Mouse (Mus musculus) limb, embryonic 12.5 days (tissue): ENCODE results near the gene Slc22a7. TPM values are rescaled to one million over a fixed set of nuclear protein-coding genes. Genes with fewer than 3 reads are reported as not detected.

ENCODE experiments used
- ATAC-seq: fragments of 200-750 bp; cut with Nextera tagmentation; 2 replicates; pipeline ENCODE4 v1.8.0; 2017; ENCODE audit warnings: low read depth, moderate TSS enrichment; ENCODE audit not compliant: insufficient number of reproducible peaks, insufficient read depth, low FRiP score, low TSS enrichment
- H3K27ac ChIP-seq: fragments of 300-500 bp; sonication (generic); 2 replicates; pipeline ENCODE4 v1.5.1; 2016; ENCODE audit warnings: mild to moderate bottlenecking, moderate library complexity
- H3K27me3 ChIP-seq: fragments of 300-500 bp; sonication (generic); 2 replicates; pipeline ENCODE4 v1.6.1; 2016; ENCODE audit warnings: mild to moderate bottlenecking, moderate library complexity
- H3K36me3 ChIP-seq: fragments of 300-500 bp; sonication (generic); 2 replicates; pipeline ENCODE4 v1.6.1; 2016; ENCODE audit warnings: mild to moderate bottlenecking, moderate library complexity
- H3K4me1 ChIP-seq: fragments of 300-500 bp; sonication (generic); replicated peaks from 2 replicates; pipeline ENCODE4 v1.6.1; 2016
- H3K4me2 ChIP-seq: fragments of 300-500 bp; sonication (generic); 2 replicates; pipeline ENCODE4 v1.6.1; 2016; ENCODE audit warnings: mild to moderate bottlenecking, moderate library complexity
- H3K4me3 ChIP-seq: fragments of 300-500 bp; sonication (generic); replicated peaks from 2 replicates; pipeline ENCODE4 v1.5.1; 2016; ENCODE audit warnings: mild to moderate bottlenecking
- H3K9ac ChIP-seq: fragments of 300-500 bp; sonication (generic); replicated peaks from 2 replicates; pipeline ENCODE4 v1.6.1; 2016; ENCODE audit warnings: mild to moderate bottlenecking, moderate library complexity
- H3K9me3 ChIP-seq: fragments of 300-500 bp; sonication (generic); 2 replicates; pipeline ENCODE4 v1.6.1; 2016; ENCODE audit warnings: mild to moderate bottlenecking, moderate library complexity
- WGBS: fragments of 180-500 bp; shearing (Covaris S2); methylation state at CpG from one replicate; pipeline ENCODE4 v1.1.7; 2016; 5-methylcytosine and 5-hydroxymethylcytosine counted together
- polyA plus RNA-seq: library from polyadenylated mRNA; unstranded; fragments of >200 nt; fragmentation: Nextera tagmentation; extraction: Ambion mirVana; gene quantifications from 2 replicates; pipeline ENCODE4 v1.2.1, GENCODE M21; 2016

Gene Slc22a7
- polyA plus RNA-seq, 1 experiment from 2014 or later: not detected

DNA sequence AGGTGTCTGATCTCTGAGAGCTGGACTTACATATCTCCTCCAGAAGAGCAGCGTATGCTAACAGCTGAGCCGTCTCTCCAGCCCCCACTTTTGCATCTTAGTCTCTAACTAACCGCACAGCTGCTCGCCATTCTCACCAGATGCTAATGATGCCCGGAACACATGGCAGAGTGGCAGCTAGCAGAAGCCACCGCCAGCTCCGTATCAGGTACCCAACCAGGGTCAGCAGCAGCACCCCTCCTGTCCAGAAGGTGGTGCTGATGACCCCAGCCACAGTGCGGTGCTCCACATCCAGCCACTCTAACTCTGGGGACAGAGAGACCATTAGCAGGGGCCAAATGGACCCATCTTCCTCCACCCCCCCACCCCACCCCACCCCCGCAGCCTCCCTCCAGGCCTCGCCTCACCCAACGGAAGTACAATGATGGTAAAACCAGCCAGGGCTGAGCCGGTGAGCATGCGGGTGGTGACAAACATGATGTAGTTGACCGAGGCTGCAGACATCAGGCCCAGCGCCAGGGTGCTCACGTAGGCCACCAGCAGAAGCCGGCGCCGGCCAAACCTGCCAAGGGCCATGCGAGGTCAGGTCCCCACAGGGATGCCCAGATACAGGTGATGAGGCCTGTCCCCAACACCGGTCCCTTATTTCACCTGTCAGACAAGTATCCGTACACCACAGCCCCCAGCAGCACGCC lies 1.4 kb downstream of the Slc22a7 start:
- no peak overlapping the region for H3K27ac ChIP-seq
- no peak overlapping the region for H3K9ac ChIP-seq
- peak overlapping the region; percentile 35 for H3K4me2 ChIP-seq
- 0 out of 2 replicates have a peak overlapping the region, but pooled peaks have one; percentile 9 for H3K4me3 ChIP-seq
- H3K36me3 ChIP-seq: no peaks in the 10 kb centered on the region
- peaks cover 65% of the 10 kb centered on the region for H3K27me3 ChIP-seq
- no peaks in the 10 kb centered on the region for H3K9me3 ChIP-seq
- 27% methylated on average over 23 of the region's 23 CpGs for WGBS
- peaks cover 11% of the 10 kb centered on the region; the same call in 1 of the 2 replicates for H3K4me1 ChIP-seq
- ATAC-seq: peak; percentile 34; the same call in 1 of the 2 replicates

DNA sequence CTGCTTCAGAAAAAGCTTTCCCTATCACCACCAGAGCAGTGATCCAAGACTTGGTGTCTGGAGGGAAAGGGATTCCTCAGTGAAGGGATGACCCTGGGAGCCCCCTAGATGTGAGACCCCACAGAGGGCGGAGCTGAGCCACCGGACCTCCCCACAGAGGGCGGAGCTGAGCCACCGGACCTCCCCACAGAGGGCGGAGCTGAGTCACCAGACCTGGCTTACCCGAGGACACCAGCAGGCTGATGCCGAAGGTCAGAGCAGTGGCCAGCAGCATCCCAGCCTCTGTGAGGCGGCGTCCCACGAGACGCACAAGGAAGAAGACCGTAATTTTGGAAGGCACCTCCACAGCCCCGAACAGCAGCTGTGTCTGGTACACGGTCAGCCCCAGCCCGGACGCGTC lies 4.6 kb downstream of the Slc22a7 start:
- peak overlapping the region; percentile 25 for H3K4me3 ChIP-seq
- H3K4me2 ChIP-seq: peak overlapping the region; percentile 51
- no peak overlapping the region for H3K27ac ChIP-seq
- peaks cover 70% of the 10 kb centered on the region for H3K27me3 ChIP-seq
- no peak overlapping the region for H3K9ac ChIP-seq
- H3K4me1 ChIP-seq: peaks cover 18% of the 10 kb centered on the region; the same call in 1 of the 2 replicates
- 10% methylated on average over 17 of the region's 17 CpGs for WGBS
- no peaks in the 10 kb centered on the region for H3K36me3 ChIP-seq
- no peaks in the 10 kb centered on the region for H3K9me3 ChIP-seq
- ATAC-seq: no peak; the same call in 1 of the 2 replicates

DNA sequence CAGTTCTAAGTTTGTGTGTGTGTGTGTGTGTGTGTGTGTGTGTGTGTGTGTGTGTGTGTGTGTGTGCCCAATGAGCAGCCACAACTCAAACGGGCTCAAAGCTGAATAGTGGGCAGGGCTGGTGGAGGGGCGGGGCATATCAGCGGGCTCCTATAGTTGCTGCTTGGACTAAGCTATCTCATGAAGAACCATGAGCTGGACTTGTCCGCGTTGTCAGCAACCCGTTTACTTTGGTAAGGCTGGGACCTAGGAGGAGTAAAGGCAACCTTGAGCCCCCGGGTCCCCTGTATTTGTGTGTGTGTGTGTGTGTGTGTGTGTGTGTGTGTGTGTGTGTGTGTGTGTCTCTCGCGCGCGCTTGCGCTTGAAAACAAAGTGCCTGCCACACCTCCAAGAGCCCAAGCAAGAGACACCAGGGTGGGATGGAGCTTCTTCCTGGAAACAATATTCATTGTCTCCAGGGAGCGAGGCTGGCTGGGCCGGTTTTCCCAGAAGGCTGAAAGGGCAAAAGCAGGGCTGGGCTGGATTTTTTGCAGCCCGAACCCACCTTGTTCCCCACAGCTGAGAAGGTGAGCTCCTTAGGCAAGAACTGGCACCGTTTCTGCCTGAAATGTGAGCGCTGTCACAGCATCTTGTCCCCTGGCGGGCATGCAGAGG lies 9.4 kb downstream of the Slc22a7 start, which contains the start of gene Crip3:
Crip3 (plus strand) TSS at position 166 of the 654 bp plus-strand sequence.
- Histone ChIP-seq H3K36me3 (no peaks in the 10 kb centered on the region), H3K4me3 (peak within 1 kb of the TSS; percentile 26), H3K9me3 (no peaks in the 10 kb centered on the region), H3K4me2 (peak within 1 kb of the TSS; percentile 55), H3K27ac (no peak within 1 kb of the TSS), H3K9ac (peak within 1 kb of the TSS; percentile 31; the same call in 1 of the 2 replicates), H3K4me1 (peaks cover 11% of the 10 kb centered on the region; the same call in 1 of the 2 replicates), H3K27me3 (peaks cover 28% of the 10 kb centered on the region)
- no peak for ATAC-seq
- WGBS: 13% methylated on average over 18 of the region's 18 CpGs

DNA sequence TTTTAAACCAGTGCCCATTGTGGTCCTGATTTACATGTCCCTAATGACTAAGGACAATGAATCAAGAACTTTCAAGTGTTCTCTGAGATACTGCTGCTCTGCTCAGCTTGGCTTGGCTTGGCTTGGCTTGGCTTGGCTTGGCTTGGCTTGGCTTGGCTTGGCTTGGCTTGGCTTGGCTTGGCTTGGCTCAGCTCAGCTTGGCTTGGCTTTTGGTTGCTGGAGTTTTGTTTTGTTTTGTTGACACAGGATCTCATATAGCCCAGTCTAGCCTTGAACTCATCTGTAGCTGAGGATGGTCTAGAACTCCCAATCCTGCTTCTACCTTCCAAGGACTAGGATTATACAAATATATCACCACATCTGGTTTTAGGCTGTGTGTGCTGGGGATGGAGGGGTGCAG lies 11.8 kb downstream of the Slc22a7 start:
- Histone ChIP-seq H3K4me3 (no peak overlapping the region), H3K36me3 (no peaks in the 10 kb centered on the region), H3K4me1 (peaks cover 8% of the 10 kb centered on the region; the same call in 1 of the 2 replicates), H3K27me3 (peaks cover 17% of the 10 kb centered on the region), H3K9ac (no peak overlapping the region), H3K27ac (no peak overlapping the region), H3K4me2 (no peak overlapping the region), H3K9me3 (no peaks in the 10 kb centered on the region)
- ATAC-seq: no peak

DNA sequence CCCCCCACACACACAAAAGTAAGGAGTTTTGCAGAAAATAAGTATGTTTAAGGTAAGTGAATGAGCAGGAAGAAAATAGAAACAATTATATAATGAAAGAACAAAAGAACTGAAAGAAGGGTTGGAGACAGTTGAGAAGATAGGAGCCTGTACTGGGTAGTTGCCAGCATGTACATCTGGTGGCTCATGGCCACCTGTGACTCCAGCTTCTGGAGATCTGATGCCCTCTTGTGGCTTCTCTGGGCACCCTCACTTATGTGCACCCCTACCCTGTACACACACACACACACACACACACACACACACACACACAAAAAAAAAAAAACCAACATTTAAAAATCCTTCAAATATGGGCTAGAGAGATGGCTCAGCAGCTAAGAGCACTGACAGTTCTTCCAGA lies 18.5 kb downstream of the Slc22a7 start:
- Histone ChIP-seq H3K4me1 (no peaks in the 10 kb centered on the region), H3K9me3 (no peaks in the 10 kb centered on the region), H3K27ac (no peak overlapping the region), H3K27me3 (no peaks in the 10 kb centered on the region), H3K4me2 (no peak overlapping the region), H3K36me3 (peaks cover 7% of the 10 kb centered on the region; the same call in 1 of the 2 replicates), H3K9ac (no peak overlapping the region), H3K4me3 (no peak overlapping the region)
- ATAC-seq: no peak

DNA sequence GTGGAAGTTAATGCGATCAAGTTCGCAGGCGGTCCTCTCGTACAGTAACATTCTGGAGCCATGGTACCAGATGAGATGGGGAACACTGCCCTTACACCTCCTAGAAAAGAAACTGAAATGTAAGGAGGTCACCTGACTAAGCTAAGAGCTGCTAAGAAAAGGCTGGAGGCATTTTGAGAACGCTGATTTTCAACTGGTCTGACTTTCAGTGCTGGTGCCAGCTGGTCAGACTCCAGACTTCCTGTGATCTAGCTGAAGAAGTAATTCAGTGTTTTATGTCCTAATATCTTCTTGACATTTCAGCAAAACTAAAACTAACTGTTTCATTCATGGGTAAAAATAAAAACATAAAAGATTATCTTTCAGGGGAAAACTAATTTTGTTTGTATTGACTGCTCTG lies 19.6 kb downstream of the Slc22a7 start:
- H3K4me3 ChIP-seq: no peak overlapping the region
- 79% methylated on average over 5 of the region's 5 CpGs for WGBS
- H3K9me3 ChIP-seq: no peaks in the 10 kb centered on the region
- H3K27me3 ChIP-seq: no peaks in the 10 kb centered on the region
- no peak overlapping the region for H3K27ac ChIP-seq
- peaks cover 15% of the 10 kb centered on the region for H3K36me3 ChIP-seq
- H3K4me2 ChIP-seq: no peak overlapping the region
- no peak for ATAC-seq
- H3K9ac ChIP-seq: no peak overlapping the region
- 0 out of 2 replicates have a peak, but pooled peaks cover 3% of the 10 kb centered on the region for H3K4me1 ChIP-seq

DNA sequence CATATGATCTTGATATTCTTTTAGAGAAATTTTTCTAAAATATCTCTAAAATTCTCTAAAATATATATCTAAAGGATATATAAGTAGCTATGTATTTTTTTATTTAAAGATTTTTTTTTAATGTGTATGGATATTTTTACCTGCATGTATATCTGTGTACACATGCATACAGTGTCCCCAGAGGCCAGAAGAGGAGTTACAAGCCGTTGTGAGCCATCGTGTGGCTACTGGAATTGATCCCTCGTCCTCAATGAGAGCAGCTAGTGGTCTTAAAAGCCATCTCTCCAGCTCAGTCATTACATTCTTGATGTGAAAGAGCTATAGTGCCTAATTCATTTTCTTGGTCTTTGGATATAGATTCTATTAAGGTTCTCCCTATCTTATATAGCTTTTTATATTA lies 29.8 kb downstream of the Slc22a7 start:
- H3K4me2 ChIP-seq: no peak overlapping the region
- H3K4me3 ChIP-seq: no peak overlapping the region
- no peak for ATAC-seq
- no peak overlapping the region for H3K27ac ChIP-seq
- H3K36me3 ChIP-seq: peaks cover 88% of the 10 kb centered on the region
- WGBS: 43% methylated on average over 3 of the region's 3 CpGs
- H3K27me3 ChIP-seq: no peaks in the 10 kb centered on the region
- no peak overlapping the region for H3K9ac ChIP-seq
- H3K4me1 ChIP-seq: no peaks in the 10 kb centered on the region
- no peaks in the 10 kb centered on the region for H3K9me3 ChIP-seq

DNA sequence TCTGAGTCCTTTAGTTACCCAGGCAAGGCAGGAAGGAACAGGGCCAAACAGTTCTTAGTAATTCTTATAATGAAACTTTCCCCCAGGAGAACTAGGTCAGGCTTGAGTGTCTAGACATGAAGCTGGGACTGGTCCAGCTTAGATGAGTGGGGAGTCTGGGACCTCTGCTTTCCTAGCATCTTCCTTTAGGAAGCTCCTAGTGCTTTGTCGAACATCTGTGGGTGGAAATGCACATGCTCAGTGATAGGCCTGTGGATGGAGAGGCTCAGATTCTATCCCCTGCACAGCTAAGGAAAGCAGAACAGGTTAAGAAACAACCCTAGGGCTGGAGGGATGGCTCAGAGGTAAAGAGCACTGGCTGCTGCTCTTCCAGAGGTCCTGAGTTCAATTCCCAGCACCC lies 43.6 kb downstream of the Slc22a7 start:
- H3K27me3 ChIP-seq: no peaks in the 10 kb centered on the region
- peaks cover 69% of the 10 kb centered on the region for H3K36me3 ChIP-seq
- no peak overlapping the region for H3K27ac ChIP-seq
- no peaks in the 10 kb centered on the region for H3K9me3 ChIP-seq
- no peak for ATAC-seq
- no peak overlapping the region for H3K9ac ChIP-seq
- no peaks in the 10 kb centered on the region for H3K4me1 ChIP-seq
- no peak overlapping the region for H3K4me3 ChIP-seq
- H3K4me2 ChIP-seq: no peak overlapping the region
- 88% methylated on average over 1 of the region's 1 CpGs for WGBS

DNA sequence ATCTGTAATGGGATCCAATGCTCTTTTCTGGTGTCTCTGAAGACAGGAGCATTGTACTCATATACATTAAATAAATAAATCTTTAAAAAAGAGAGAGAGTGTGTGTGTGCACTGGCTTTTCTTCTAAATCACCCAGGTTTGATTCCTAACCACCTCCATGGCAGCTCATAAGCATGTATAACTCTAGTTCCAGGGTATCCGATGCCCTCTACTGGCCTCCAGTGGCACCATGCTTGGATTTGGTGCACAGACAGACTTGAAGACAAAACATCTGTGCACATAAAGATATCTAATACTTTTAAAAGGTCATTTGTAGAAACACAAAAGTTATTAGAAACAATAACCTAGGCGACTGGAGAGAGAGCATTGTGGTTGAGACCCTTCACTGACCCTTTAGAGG lies 45.2 kb downstream of the Slc22a7 start:
- Histone ChIP-seq H3K4me3 (no peak overlapping the region), H3K27me3 (no peaks in the 10 kb centered on the region), H3K4me2 (no peak overlapping the region), H3K9me3 (no peaks in the 10 kb centered on the region), H3K4me1 (no peaks in the 10 kb centered on the region), H3K27ac (no peak overlapping the region), H3K36me3 (peaks cover 69% of the 10 kb centered on the region), H3K9ac (no peak overlapping the region)
- WGBS: 51% methylated on average over 2 of the region's 2 CpGs
- no peak for ATAC-seq

DNA sequence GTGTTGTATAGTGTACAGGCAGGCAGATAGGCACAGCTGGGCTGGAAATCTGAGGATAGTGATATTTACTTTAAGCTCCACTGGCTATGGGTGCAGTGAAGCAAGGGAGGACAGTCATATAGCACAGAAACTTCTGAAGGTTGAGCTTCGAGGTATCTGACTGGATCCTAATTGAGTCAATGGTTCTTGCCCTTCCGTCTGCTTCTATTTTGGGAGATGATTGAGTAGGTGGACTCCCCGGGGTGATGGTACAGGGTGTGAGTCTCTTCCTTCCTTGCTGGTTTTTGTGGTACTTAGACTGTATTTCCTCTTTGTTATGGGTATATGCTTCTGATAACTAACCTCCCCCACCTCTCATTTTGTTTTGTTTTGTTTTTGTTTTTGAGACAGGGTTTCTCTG lies 50.1 kb downstream of the Slc22a7 start:
- 94% methylated on average over 3 of the region's 3 CpGs for WGBS
- H3K27ac ChIP-seq: no peak overlapping the region

DNA sequence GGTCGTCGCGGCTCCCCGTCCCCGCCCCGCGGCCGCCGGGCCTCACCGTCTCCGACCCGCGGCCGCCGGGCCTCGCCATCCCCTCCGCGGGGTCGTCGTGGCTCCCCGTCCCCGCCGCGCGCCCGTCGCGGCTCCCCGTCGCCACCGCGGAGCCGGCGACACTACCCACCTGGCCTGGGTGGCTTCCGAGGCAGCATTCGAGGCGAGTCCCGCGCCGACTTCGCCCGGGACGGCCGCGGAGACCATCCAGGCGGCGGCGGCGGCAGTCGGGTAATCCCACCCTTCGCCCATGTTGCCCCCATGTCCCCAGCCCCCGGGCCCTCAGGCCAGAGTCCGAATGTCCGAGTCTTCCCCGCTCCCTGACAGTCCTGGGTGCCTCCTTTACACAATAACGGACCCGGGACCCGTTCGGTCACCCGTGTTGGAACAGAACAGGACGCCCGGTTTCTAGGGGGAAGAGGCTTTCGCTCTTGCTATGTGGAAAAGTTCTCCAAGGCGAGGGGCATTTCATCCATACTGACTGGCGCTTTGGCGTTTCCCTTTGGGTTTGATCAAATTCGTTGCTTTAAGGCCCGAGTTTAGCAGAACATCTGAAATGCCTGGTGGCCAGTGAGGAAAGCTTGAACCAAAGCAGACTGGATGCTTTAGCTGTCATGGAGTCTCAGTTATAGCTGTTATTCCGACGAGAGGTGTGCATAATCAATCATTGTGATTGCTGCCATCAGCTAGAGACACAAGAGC lies 54.0 kb downstream of the Slc22a7 start:
- Histone ChIP-seq H3K4me2 (peak overlapping the region; percentile 72), H3K9me3 (no peaks in the 10 kb centered on the region), H3K36me3 (peaks cover 26% of the 10 kb centered on the region), H3K4me1 (peaks cover 12% of the 10 kb centered on the region), H3K9ac (peak overlapping the region; percentile 98), H3K4me3 (peak overlapping the region; percentile 96), H3K27me3 (no peaks in the 10 kb centered on the region), H3K27ac (peak overlapping the region; percentile 91)
- under 1% methylated on average over 64 of the region's 70 CpGs for WGBS
- no peak for ATAC-seq

More for the DNA sequence above, 50.1 kb downstream of the Slc22a7 start:
- peaks cover 49% of the 10 kb centered on the region for H3K36me3 ChIP-seq
- no peak for ATAC-seq
- no peak overlapping the region for H3K4me2 ChIP-seq
- H3K4me1 ChIP-seq: peaks cover 12% of the 10 kb centered on the region
- H3K27me3 ChIP-seq: no peaks in the 10 kb centered on the region
- H3K9ac ChIP-seq: no peak overlapping the region
- no peak overlapping the region for H3K4me3 ChIP-seq
- no peaks in the 10 kb centered on the region for H3K9me3 ChIP-seq
